Mouse (Mus musculus) heart, postnatal 0 days (tissue): ENCODE measurements around the gene Cntnap5a.

ENCODE experiments used
- CTCF ChIP-seq: IDR thresholded peaks from 2 replicates; pipeline ENCODE4 v1.5.1; 2016; ENCODE audit warnings: antibody characterized with exemption, control low read depth, low read depth
- EP300 ChIP-seq: IDR thresholded peaks from 2 replicates; pipeline ENCODE4 v1.6.1; 2016; ENCODE audit warnings: antibody characterized with exemption, low read depth

DNA sequence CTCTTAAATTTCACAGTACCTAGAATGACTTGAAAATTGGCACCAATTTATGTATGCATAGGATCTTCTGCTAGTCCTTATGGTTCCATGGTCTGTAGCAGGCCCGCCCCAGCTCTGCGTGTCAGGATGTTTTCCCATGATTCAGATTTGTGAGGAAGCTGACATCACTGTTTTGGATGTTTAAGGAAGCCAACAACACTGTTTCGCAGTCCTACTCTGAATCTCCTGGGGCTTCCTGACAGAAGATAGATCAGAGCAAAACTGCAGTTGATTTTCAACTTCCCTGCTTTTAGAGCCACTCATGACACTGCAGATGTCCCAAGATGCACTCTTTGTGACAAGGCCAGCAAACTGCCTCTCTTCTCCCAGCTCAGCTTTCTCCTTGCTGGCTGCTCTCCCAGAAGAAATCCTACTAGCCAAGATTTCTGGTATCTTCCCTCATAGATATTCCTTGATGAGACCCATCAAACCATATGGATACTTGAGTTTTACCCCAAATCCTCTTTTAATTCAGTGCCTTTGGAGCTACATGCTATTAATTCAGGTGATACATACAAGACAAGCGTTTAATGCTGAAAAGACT is 280.5 kb downstream of the Cntnap5a start:
- TF ChIP-seq CTCF (no peak), EP300 (no peak)
